Mouse (Mus musculus): Measurements from ENCODE around the gene Dnmbp. TPM values are rescaled to one million over a fixed set of nuclear protein-coding genes. Genes with fewer than 3 reads are reported as not detected.
"Not testable (repeated sequence)": the region's sequence is repeated elsewhere in the genome, so short reads cannot be mapped to it uniquely, and the experiment has no call there.

The Dnmbp gene
- polyA plus RNA-seq, 1 experiment from 2014 or later: 22.4 TPM

- H3K4me2 ChIP-seq: no peak overlapping the region
- 70% methylated on average over 11 of the region's 11 CpGs for WGBS
Measured at GRCm38 (mm10) chr19:43965496-43966085, 25.6 kb upstream of the Dnmbp start.

GRCm38 (mm10) chr19:43962795-43963194 lies 22.8 kb upstream of the Dnmbp start:
- Histone ChIP-seq H3K27ac (no peak overlapping the region), H3K27me3 (no peaks in the 10 kb centered on the region), H3K4me3 (no peak overlapping the region), H3K4me2 (no peak overlapping the region), H3K4me1 (peaks cover 5% of the 10 kb centered on the region), H3K9ac (no peak overlapping the region), H3K36me3 (no peaks in the 10 kb centered on the region), H3K9me3 (no peaks in the 10 kb centered on the region)
- no peak for ATAC-seq (ENCODE audit: borderline replicate concordance, extremely low read depth, low FRiP score, low TSS enrichment)
- WGBS: 57% methylated on average over 9 of the region's 9 CpGs

More at GRCm38 (mm10) chr19:43965496-43966085, 25.6 kb upstream of the Dnmbp start:
- no peaks in the 10 kb centered on the region for H3K27me3 ChIP-seq
- H3K27ac ChIP-seq: no peak overlapping the region
- no peak overlapping the region for H3K4me3 ChIP-seq
- ATAC-seq (ENCODE audit: borderline replicate concordance, extremely low read depth, low FRiP score, low TSS enrichment): no peak
- no peak overlapping the region for H3K9ac ChIP-seq
- no peaks in the 10 kb centered on the region for H3K9me3 ChIP-seq
- no peaks in the 10 kb centered on the region for H3K36me3 ChIP-seq
- H3K4me1 ChIP-seq: no peaks in the 10 kb centered on the region

- no peak overlapping the region for H3K9ac ChIP-seq
- H3K9me3 ChIP-seq: no peaks in the 10 kb centered on the region
- no peak for ATAC-seq (ENCODE audit: borderline replicate concordance, extremely low read depth, low FRiP score, low TSS enrichment)
- H3K4me2 ChIP-seq: no peak overlapping the region
- H3K36me3 ChIP-seq: no peaks in the 10 kb centered on the region
- H3K27ac ChIP-seq: no peak overlapping the region
- no peak overlapping the region for H3K4me3 ChIP-seq
- WGBS: 80% methylated on average over 2 of the region's 2 CpGs
- H3K4me1 ChIP-seq: peaks cover 7% of the 10 kb centered on the region
- H3K27me3 ChIP-seq: no peaks in the 10 kb centered on the region
Measured at GRCm38 (mm10) chr19:43961185-43961584, 21.2 kb upstream of the Dnmbp start.

GRCm38 (mm10) chr19:43960014-43960413 lies 20.0 kb upstream of the Dnmbp start:
- no peaks in the 10 kb centered on the region for H3K27me3 ChIP-seq
- H3K4me2 ChIP-seq: no peak overlapping the region
- 65% methylated on average over 11 of the region's 11 CpGs for WGBS

GRCm38 (mm10) chr19:43959162-43959561 lies 19.2 kb upstream of the Dnmbp start:
- ATAC-seq (ENCODE audit: borderline replicate concordance, extremely low read depth, low FRiP score, low TSS enrichment): peak; percentile 32; the same call in 1 of the 2 replicates
- WGBS: 29% methylated on average over 2 of the region's 2 CpGs

More at GRCm38 (mm10) chr19:43960014-43960413, 20.0 kb upstream of the Dnmbp start:
- Histone ChIP-seq H3K9ac (no peak overlapping the region), H3K36me3 (no peaks in the 10 kb centered on the region), H3K9me3 (no peaks in the 10 kb centered on the region), H3K4me1 (peaks cover 7% of the 10 kb centered on the region), H3K27ac (no peak overlapping the region), H3K4me3 (no peak overlapping the region)
- no peak for ATAC-seq (ENCODE audit: borderline replicate concordance, extremely low read depth, low FRiP score, low TSS enrichment)

GRCm38 (mm10) chr19:43957881-43958280 lies 17.9 kb upstream of the Dnmbp start:
- 67% methylated on average over 4 of the region's 4 CpGs for WGBS
- H3K4me3 ChIP-seq: no peak overlapping the region
- H3K9ac ChIP-seq: no peak overlapping the region
- no peak overlapping the region for H3K4me2 ChIP-seq
- H3K36me3 ChIP-seq: no peaks in the 10 kb centered on the region
- peaks cover 7% of the 10 kb centered on the region for H3K4me1 ChIP-seq
- H3K27me3 ChIP-seq: no peaks in the 10 kb centered on the region
- H3K27ac ChIP-seq: peak overlapping the region; percentile 23; the same call in 1 of the 2 replicates
- no peak for ATAC-seq (ENCODE audit: borderline replicate concordance, extremely low read depth, low FRiP score, low TSS enrichment)
- no peaks in the 10 kb centered on the region for H3K9me3 ChIP-seq

More at GRCm38 (mm10) chr19:43959162-43959561, 19.2 kb upstream of the Dnmbp start:
- peaks cover 7% of the 10 kb centered on the region for H3K4me1 ChIP-seq
- H3K36me3 ChIP-seq: no peaks in the 10 kb centered on the region
- no peak overlapping the region for H3K27ac ChIP-seq
- no peak overlapping the region for H3K4me2 ChIP-seq
- no peak overlapping the region for H3K4me3 ChIP-seq
- no peak overlapping the region for H3K9ac ChIP-seq
- no peaks in the 10 kb centered on the region for H3K27me3 ChIP-seq
- H3K9me3 ChIP-seq: no peaks in the 10 kb centered on the region

- Histone ChIP-seq H3K4me3 (no peak overlapping the region), H3K27me3 (no peaks in the 10 kb centered on the region), H3K27ac (0 out of 2 replicates have a peak overlapping the region, but pooled peaks have one; percentile 23), H3K9me3 (no peaks in the 10 kb centered on the region), H3K4me2 (no peak overlapping the region), H3K36me3 (no peaks in the 10 kb centered on the region), H3K4me1 (peaks cover 7% of the 10 kb centered on the region), H3K9ac (no peak overlapping the region)
- 18% methylated on average over 4 of the region's 4 CpGs for WGBS
- ATAC-seq (ENCODE audit: borderline replicate concordance, extremely low read depth, low FRiP score, low TSS enrichment): peak; percentile 72; the same call in 1 of the 2 replicates
Measured at GRCm38 (mm10) chr19:43957402-43957801, 17.4 kb upstream of the Dnmbp start.

- Histone ChIP-seq H3K27ac (no peak overlapping the region), H3K4me1 (peaks cover 7% of the 10 kb centered on the region), H3K9me3 (no peaks in the 10 kb centered on the region), H3K4me2 (no peak overlapping the region), H3K9ac (no peak overlapping the region), H3K4me3 (no peak overlapping the region), H3K36me3 (no peaks in the 10 kb centered on the region), H3K27me3 (no peaks in the 10 kb centered on the region)
- 71% methylated on average over 5 of the region's 5 CpGs for WGBS
- no peak for ATAC-seq (ENCODE audit: borderline replicate concordance, extremely low read depth, low FRiP score, low TSS enrichment)
Measured at GRCm38 (mm10) chr19:43955266-43955665, 15.3 kb upstream of the Dnmbp start.

GRCm38 (mm10) chr19:43954864-43955263 lies 14.9 kb upstream of the Dnmbp start:
- ATAC-seq (ENCODE audit: borderline replicate concordance, extremely low read depth, low FRiP score, low TSS enrichment): no peak
- H3K4me3 ChIP-seq: no peak overlapping the region
- H3K4me1 ChIP-seq: peaks cover 7% of the 10 kb centered on the region
- H3K36me3 ChIP-seq: no peaks in the 10 kb centered on the region
- no peak overlapping the region for H3K9ac ChIP-seq
- H3K9me3 ChIP-seq: no peaks in the 10 kb centered on the region
- no peaks in the 10 kb centered on the region for H3K27me3 ChIP-seq
- H3K4me2 ChIP-seq: no peak overlapping the region
- 78% methylated on average over 4 of the region's 4 CpGs for WGBS
- no peak overlapping the region for H3K27ac ChIP-seq

- H3K4me3 ChIP-seq; H3K36me3 ChIP-seq; H3K9me3 ChIP-seq; H3K4me2 ChIP-seq; H3K27ac ChIP-seq; ATAC-seq (ENCODE audit: borderline replicate concordance, extremely low read depth, low FRiP score, low TSS enrichment); H3K9ac ChIP-seq; H3K27me3 ChIP-seq: not testable (repeated sequence)
- H3K4me1 ChIP-seq: peaks cover 11% of the 10 kb centered on the region
- 80% methylated on average over 8 of the region's 8 CpGs for WGBS
Measured at GRCm38 (mm10) chr19:43952936-43953335, 12.9 kb upstream of the Dnmbp start.

GRCm38 (mm10) chr19:43949111-43949810 lies 9.3 kb upstream of the Dnmbp start:
- Histone ChIP-seq H3K9ac (no peak overlapping the region), H3K36me3 (no peaks in the 10 kb centered on the region), H3K27me3 (no peaks in the 10 kb centered on the region), H3K9me3 (no peaks in the 10 kb centered on the region), H3K4me1 (peaks cover 8% of the 10 kb centered on the region; the same call in 1 of the 2 replicates), H3K27ac (no peak overlapping the region), H3K4me3 (no peak overlapping the region), H3K4me2 (peak overlapping the region; percentile 13)
- 5% methylated on average over 12 of the region's 12 CpGs for WGBS
- ATAC-seq (ENCODE audit: borderline replicate concordance, extremely low read depth, low FRiP score, low TSS enrichment): peak; percentile 53; the same call in 1 of the 2 replicates

- no peak overlapping the region for H3K9ac ChIP-seq
- H3K4me1 ChIP-seq: peaks cover 14% of the 10 kb centered on the region
- no peak overlapping the region for H3K27ac ChIP-seq
- H3K4me2 ChIP-seq: no peak overlapping the region
- H3K27me3 ChIP-seq: no peaks in the 10 kb centered on the region
- 83% methylated on average over 8 of the region's 8 CpGs for WGBS
- H3K36me3 ChIP-seq: no peaks in the 10 kb centered on the region
- H3K9me3 ChIP-seq: no peaks in the 10 kb centered on the region
- H3K4me3 ChIP-seq: no peak overlapping the region
- ATAC-seq (ENCODE audit: borderline replicate concordance, extremely low read depth, low FRiP score, low TSS enrichment): no peak
Measured at GRCm38 (mm10) chr19:43944566-43944965, 4.6 kb upstream of the Dnmbp start.
